In the genomic region with DNA sequence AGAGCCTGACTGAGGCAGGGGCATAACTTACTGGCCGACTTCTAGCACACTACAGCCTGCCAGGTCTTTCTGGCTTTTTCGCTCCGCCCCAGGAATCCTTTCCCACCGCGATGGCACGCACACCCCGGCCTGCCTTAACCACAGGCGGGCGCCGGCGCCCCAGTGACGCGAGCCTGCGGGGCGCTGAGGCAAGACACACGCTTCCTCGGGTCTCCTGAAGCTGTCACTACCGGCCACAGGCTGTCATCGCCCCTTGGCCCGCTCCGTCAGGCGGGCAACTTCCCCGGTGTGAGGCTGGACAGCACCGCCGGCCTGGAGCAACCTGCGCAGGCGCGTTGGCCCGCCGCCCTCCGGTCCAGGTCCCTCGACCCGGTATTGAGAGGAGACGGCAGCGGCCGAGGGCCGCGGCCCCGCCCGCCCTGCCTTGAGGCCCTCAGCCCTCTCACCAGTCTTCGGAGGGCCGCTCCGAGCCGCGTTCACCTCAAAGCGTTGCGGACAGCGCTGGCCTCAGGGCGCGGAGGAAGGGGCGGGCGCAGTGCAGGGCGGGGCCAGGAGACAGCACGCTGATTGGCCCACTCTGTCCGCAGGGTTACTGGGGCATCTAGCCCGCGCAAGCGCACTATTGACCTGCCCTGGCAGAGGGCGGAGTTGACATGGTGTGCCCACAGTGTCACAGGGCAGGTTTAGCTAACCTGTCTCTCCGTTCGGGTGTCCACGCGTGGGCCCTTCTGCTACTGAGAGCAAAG, we compare ENCODE assay signal across 8 mouse cellular contexts. TPM values are rescaled to one million over a fixed set of nuclear protein-coding genes. Genes with fewer than 3 reads are reported as not detected.
DNase-seq lines count a peak whose midpoint lies in the region; ATAC-seq and TF ChIP-seq lines count a peak whose summit lies in the region.

No protein-coding gene starts in this region.

- H3K27me3 ChIP-seq in hindbrain, embryonic 10.5 days (ENCODE audit: insufficient read depth, poor library complexity, severe bottlenecking): no peaks in the 10 kb centered on the region
- H3K27me3 ChIP-seq in lung, embryonic 16.5 days (ENCODE audit: control insufficient read depth, insufficient read depth, low read depth, low read length): no peaks in the 10 kb centered on the region
- no peaks in the 10 kb centered on the region for H3K27me3 ChIP-seq in thymus, adult 2 months (ENCODE audit: control insufficient read depth, insufficient read depth, low read length)

- peaks cover 26% of the 10 kb centered on the region for H3K36me3 ChIP-seq in hindbrain, embryonic 10.5 days
- peaks cover 22% of the 10 kb centered on the region for H3K36me3 ChIP-seq in lung, embryonic 16.5 days (ENCODE audit: control insufficient read depth, insufficient read depth, low read length)
- H3K36me3 ChIP-seq in thymus, adult 2 months (ENCODE audit: control insufficient read depth, insufficient read depth, low read length): peaks cover 9% of the 10 kb centered on the region

- peak overlapping the region; percentile 84 for H3K4me2 ChIP-seq in lung, embryonic 16.5 days (ENCODE audit: low read depth, low read length)

- TF ChIP-seq CTCF in thymus, adult 2 months (IDR thresholded peaks at IDR 0.05; ENCODE audit: borderline replicate concordance, control insufficient read depth, extremely low read depth, insufficient read depth, low read length, poor library complexity): 0 out of 2 replicates have a peak, but pooled peaks have one; percentile 9

- H3K4me3 ChIP-seq in hindbrain, embryonic 10.5 days: peak overlapping the region; percentile 75
- peak overlapping the region; percentile 87 for H3K4me3 ChIP-seq in lung, embryonic 16.5 days (ENCODE audit: low read length)
- H3K4me3 ChIP-seq in thymus, adult 2 months (ENCODE audit: control insufficient read depth, insufficient read depth, low read length): peak overlapping the region; percentile 88

- ATAC-seq in frontal cortex, adult (ENCODE audit: low TSS enrichment): peak; percentile 90
- peak; percentile 99 for ATAC-seq in lung, embryonic 16.5 days (ENCODE audit: low read depth)

- WGBS in hindbrain, embryonic 10.5 days: under 1% methylated on average over 63 of the region's 63 CpGs
- WGBS in lung, embryonic 16.5 days: under 1% methylated on average over 61 of the region's 63 CpGs
- WGBS in thymus, adult 2 months: under 1% methylated on average over 63 of the region's 63 CpGs

- H3K27ac ChIP-seq in hindbrain, embryonic 10.5 days: peak overlapping the region; percentile 92
- peak overlapping the region; percentile 98 for H3K27ac ChIP-seq in lung, embryonic 16.5 days (ENCODE audit: low read length)
- H3K27ac ChIP-seq in thymus, adult 2 months (ENCODE audit: control insufficient read depth, insufficient read depth, low read length): no peak overlapping the region; the same call in 1 of the 2 replicates

- peak overlapping the region; percentile 95 for H3K9ac ChIP-seq in lung, embryonic 16.5 days (ENCODE audit: low read length)

- H3K4me1 ChIP-seq in hindbrain, embryonic 10.5 days (replicated peaks): peaks cover 24% of the 10 kb centered on the region
- H3K4me1 ChIP-seq in lung, embryonic 16.5 days (replicated peaks; ENCODE audit: control insufficient read depth, insufficient read depth, low read length): peaks cover 16% of the 10 kb centered on the region
- peaks cover 9% of the 10 kb centered on the region for H3K4me1 ChIP-seq in thymus, adult 2 months (replicated peaks; ENCODE audit: control insufficient read depth, insufficient read depth, low read length)

- no peaks in the 10 kb centered on the region for H3K9me3 ChIP-seq in hindbrain, embryonic 10.5 days
- no peaks in the 10 kb centered on the region for H3K9me3 ChIP-seq in lung, embryonic 16.5 days (ENCODE audit: control insufficient read depth, low read length)

- peak; percentile 98 for DNase-seq in Muller cell, postnatal 12 days (ENCODE audit: inconsistent ontology term)
- peak; percentile 99 for DNase-seq in cerebellum, adult 9-10 months
- DNase-seq in hindbrain, embryonic 10.5 days (ENCODE audit: low spot score): peak; percentile 97
- peak; percentile 96 for DNase-seq in layer of hippocampus, adult 9-11 months
- peak; percentile 95 for DNase-seq in ovary, adult 18-20 months (ENCODE audit: low spot score)
- peak; percentile 97 for DNase-seq in thymus, adult 2 months

- peak; percentile 70 for TF ChIP-seq POLR2A in thymus, adult 2 months (IDR thresholded peaks at IDR 0.05; ENCODE audit: control insufficient read depth, extremely low read depth, insufficient read depth, low read length, poor library complexity)

RNA-seq across cellular contexts. Expression of gene Zfp672, which starts 7.1 kb away (rescaled TPM):
- 28.4 and 30.4 TPM in 2 replicates for polyA plus RNA-seq in hindbrain, embryonic 10.5 days (2016; fragmentation: Nextera tagmentation; extraction: Ambion mirVana)
- 35.4 and 37.6 TPM in 2 replicates for polyA plus RNA-seq in lung, embryonic 16.5 days (2015; fragmentation: Nextera tagmentation; extraction: Ambion mirVana)
- polyA plus RNA-seq in thymus, adult 2 months (2012; rRNA removed): 54.1 and 54.5 TPM in 2 replicates

RNA-seq across cellular contexts. Expression of gene Sh3bp5l, which starts 7.5 kb away (rescaled TPM):
- 50.7 and 52.0 TPM in 2 replicates for polyA plus RNA-seq in hindbrain, embryonic 10.5 days (2016; fragmentation: Nextera tagmentation; extraction: Ambion mirVana)
- polyA plus RNA-seq in lung, embryonic 16.5 days (2015; fragmentation: Nextera tagmentation; extraction: Ambion mirVana): 35.1 and 36.9 TPM in 2 replicates
- 41.3 and 43.3 TPM in 2 replicates for polyA plus RNA-seq in thymus, adult 2 months (2012; rRNA removed)

RNA-seq across cellular contexts. Expression of gene Zfp692, which starts 16.1 kb away (rescaled TPM):
- 24.2 and 28.2 TPM in 2 replicates for polyA plus RNA-seq in hindbrain, embryonic 10.5 days (2016; fragmentation: Nextera tagmentation; extraction: Ambion mirVana)
- polyA plus RNA-seq in lung, embryonic 16.5 days (2015; fragmentation: Nextera tagmentation; extraction: Ambion mirVana): 23.0 and 24.4 TPM in 2 replicates
- 42.1 and 49.7 TPM in 2 replicates for polyA plus RNA-seq in thymus, adult 2 months (2012; rRNA removed)

RNA-seq across cellular contexts. Expression of gene 4930438A08Rik, which starts 48.4 kb away (rescaled TPM):
- polyA plus RNA-seq in hindbrain, embryonic 10.5 days (2016; fragmentation: Nextera tagmentation; extraction: Ambion mirVana): 0.12 and 0.14 TPM in 2 replicates
- 0.10 TPM in 1 of 2 replicates, not detected in the other for polyA plus RNA-seq in lung, embryonic 16.5 days (2015; fragmentation: Nextera tagmentation; extraction: Ambion mirVana)
- polyA plus RNA-seq in thymus, adult 2 months (2012; rRNA removed): 0.07 and 0.29 TPM in 2 replicates

RNA-seq across cellular contexts. Expression of gene Lypd8, which starts 55.8 kb away (rescaled TPM):
- not detected in 2 replicates for polyA plus RNA-seq in hindbrain, embryonic 10.5 days (2016; fragmentation: Nextera tagmentation; extraction: Ambion mirVana)
- polyA plus RNA-seq in lung, embryonic 16.5 days (2015; fragmentation: Nextera tagmentation; extraction: Ambion mirVana): 0.33 TPM in 1 of 2 replicates, not detected in the other
- 26.2 and 31.5 TPM in 2 replicates for polyA plus RNA-seq in thymus, adult 2 months (2012; rRNA removed)
